Mouse (Mus musculus): ENCODE results near the gene Naa80. TPM values are rescaled to one million over a fixed set of nuclear protein-coding genes. Genes with fewer than 3 reads are reported as not detected.
"Not testable (repeated sequence)": the region's sequence is repeated elsewhere in the genome, so short reads cannot be mapped to it uniquely, and the experiment has no call there.

Gene Naa80
- polyA plus RNA-seq, 1 experiment from 2014 or later = 17.6 TPM

GRCm38 (mm10) chr9:107553541-107554318 lies 25.0 kb upstream of the Naa80 start:
- Histone ChIP-seq H3K27me3 (ENCODE audit: low read depth, poor library complexity, severe bottlenecking) (peaks cover 50% of the 10 kb centered on the region), H3K4me1 (peaks cover 69% of the 10 kb centered on the region), H3K9me3 (replicated peaks) (no peaks in the 10 kb centered on the region), H3K36me3 (peaks cover 24% of the 10 kb centered on the region), H3K27ac (replicated peaks) (peak overlapping the region; percentile 96), H3K4me3 (peak overlapping the region; percentile 88)
- 9% methylated on average over 37 of the region's 37 CpGs for WGBS
- no peak for DNase-seq (ENCODE audit: low spot score)

- under 1% methylated on average over 53 of the region's 53 CpGs for WGBS
- Histone ChIP-seq H3K4me3 (peak overlapping the region; percentile 88), H3K4me1 (peaks cover 69% of the 10 kb centered on the region)
These were observed 24.3 kb upstream of the Naa80 start for GRCm38 (mm10) chr9:107554319-107554825.

GRCm38 (mm10) chr9:107555031-107555457 lies 23.6 kb upstream of the Naa80 start:
- no peak for DNase-seq (ENCODE audit: low spot score)
- H3K9me3 ChIP-seq (replicated peaks) = no peaks in the 10 kb centered on the region
- H3K4me1 ChIP-seq = peaks cover 65% of the 10 kb centered on the region
- peaks cover 38% of the 10 kb centered on the region for H3K36me3 ChIP-seq
- H3K27ac ChIP-seq (replicated peaks) = peak overlapping the region; percentile 96
- under 1% methylated on average over 23 of the region's 23 CpGs for WGBS
- peaks cover 36% of the 10 kb centered on the region for H3K27me3 ChIP-seq (ENCODE audit: low read depth, poor library complexity, severe bottlenecking)
- peak overlapping the region; percentile 88 for H3K4me3 ChIP-seq

More at GRCm38 (mm10) chr9:107554319-107554825, 24.3 kb upstream of the Naa80 start:
- H3K27ac ChIP-seq (replicated peaks) = peak overlapping the region; percentile 96
- peak; percentile 98 for DNase-seq (ENCODE audit: low spot score)
- peaks cover 31% of the 10 kb centered on the region for H3K36me3 ChIP-seq
- peaks cover 43% of the 10 kb centered on the region for H3K27me3 ChIP-seq (ENCODE audit: low read depth, poor library complexity, severe bottlenecking)
- H3K9me3 ChIP-seq (replicated peaks) = no peaks in the 10 kb centered on the region

GRCm38 (mm10) chr9:107555701-107556100 lies 23.0 kb upstream of the Naa80 start:
- DNase-seq (ENCODE audit: low spot score) = no peak
- H3K9me3 ChIP-seq (replicated peaks) = no peaks in the 10 kb centered on the region
- H3K4me1 ChIP-seq = peaks cover 59% of the 10 kb centered on the region
- peak overlapping the region; percentile 96 for H3K27ac ChIP-seq (replicated peaks)
- H3K36me3 ChIP-seq = peaks cover 44% of the 10 kb centered on the region
- H3K4me3 ChIP-seq = peak overlapping the region; percentile 88
- H3K27me3 ChIP-seq (ENCODE audit: low read depth, poor library complexity, severe bottlenecking) = peaks cover 30% of the 10 kb centered on the region
- 56% methylated on average over 2 of the region's 2 CpGs for WGBS

- H3K4me3 ChIP-seq = peak overlapping the region; percentile 88
- 85% methylated on average over 3 of the region's 3 CpGs for WGBS
- no peaks in the 10 kb centered on the region for H3K9me3 ChIP-seq (replicated peaks)
- peaks cover 51% of the 10 kb centered on the region for H3K36me3 ChIP-seq
- peaks cover 52% of the 10 kb centered on the region for H3K4me1 ChIP-seq
- no peak for DNase-seq (ENCODE audit: low spot score)
- no peak overlapping the region for H3K27ac ChIP-seq (replicated peaks)
- peaks cover 23% of the 10 kb centered on the region for H3K27me3 ChIP-seq (ENCODE audit: low read depth, poor library complexity, severe bottlenecking)
These were observed 22.3 kb upstream of the Naa80 start for GRCm38 (mm10) chr9:107556346-107556745.

GRCm38 (mm10) chr9:107563029-107563581 lies 15.6 kb upstream of the Naa80 start, which contains the start of gene Tusc2:
Tusc2 (plus strand) TSS chr9:107563255.
- Histone ChIP-seq H3K36me3 (peaks cover 71% of the 10 kb centered on the region), H3K27ac (replicated peaks) (peak within 1 kb of the TSS; percentile 87), H3K9me3 (replicated peaks) (no peaks in the 10 kb centered on the region), H3K4me3 (peak within 1 kb of the TSS; percentile 95), H3K27me3 (ENCODE audit: low read depth, poor library complexity, severe bottlenecking) (no peaks in the 10 kb centered on the region), H3K4me1 (peaks cover 58% of the 10 kb centered on the region)
- peak; percentile 95 for DNase-seq (ENCODE audit: low spot score)
- WGBS = under 1% methylated on average over 46 of the region's 46 CpGs

- peaks cover 52% of the 10 kb centered on the region for H3K36me3 ChIP-seq
- peak overlapping the region; percentile 95; the same call in 1 of the 2 replicates for H3K4me3 ChIP-seq
- H3K4me1 ChIP-seq = peaks cover 73% of the 10 kb centered on the region
- H3K27me3 ChIP-seq (ENCODE audit: low read depth, poor library complexity, severe bottlenecking); H3K27ac ChIP-seq (replicated peaks); DNase-seq (ENCODE audit: low spot score); H3K9me3 ChIP-seq (replicated peaks): not testable (repeated sequence)
- WGBS = 52% methylated on average over 5 of the region's 5 CpGs
These were observed 13.1 kb upstream of the Naa80 start for GRCm38 (mm10) chr9:107565556-107565955.

- peak; percentile 81 for DNase-seq (ENCODE audit: low spot score)
- WGBS = 61% methylated on average over 15 of the region's 15 CpGs
- Histone ChIP-seq H3K4me3 (peak overlapping the region; percentile 95; the same call in 1 of the 2 replicates), H3K9me3 (replicated peaks) (no peaks in the 10 kb centered on the region), H3K27ac (replicated peaks) (no peak overlapping the region), H3K27me3 (ENCODE audit: low read depth, poor library complexity, severe bottlenecking) (no peaks in the 10 kb centered on the region), H3K4me1 (peaks cover 79% of the 10 kb centered on the region), H3K36me3 (peaks cover 52% of the 10 kb centered on the region)
These were observed 12.5 kb upstream of the Naa80 start for GRCm38 (mm10) chr9:107566041-107566709.

- Histone ChIP-seq H3K4me1 (peaks cover 85% of the 10 kb centered on the region), H3K27me3 (ENCODE audit: low read depth, poor library complexity, severe bottlenecking) (no peaks in the 10 kb centered on the region), H3K4me3 (peak overlapping the region; percentile 89; the same call in 1 of the 2 replicates), H3K27ac (replicated peaks) (0 out of 2 replicates have a peak overlapping the region, but pooled peaks have one; percentile 98), H3K36me3 (peaks cover 52% of the 10 kb centered on the region), H3K9me3 (replicated peaks) (no peaks in the 10 kb centered on the region)
- WGBS = 59% methylated on average over 3 of the region's 3 CpGs
- DNase-seq (ENCODE audit: low spot score) = no peak
These were observed 11.8 kb upstream of the Naa80 start for GRCm38 (mm10) chr9:107566855-107567254.

GRCm38 (mm10) chr9:107567702-107568319 lies 10.9 kb upstream of the Naa80 start, which contains the start of gene Hyal2:
Hyal2 (plus strand) TSS chr9:107567945.
- Histone ChIP-seq H3K27me3 (ENCODE audit: low read depth, poor library complexity, severe bottlenecking) (no peaks in the 10 kb centered on the region), H3K27ac (replicated peaks) (peak within 1 kb of the TSS; percentile 98), H3K9me3 (replicated peaks) (no peaks in the 10 kb centered on the region), H3K36me3 (peaks cover 54% of the 10 kb centered on the region), H3K4me1 (peaks cover 84% of the 10 kb centered on the region), H3K4me3 (peak within 1 kb of the TSS; percentile 89)
- peak; percentile 31 for DNase-seq (ENCODE audit: low spot score)
- WGBS = 3% methylated on average over 18 of the region's 18 CpGs

GRCm38 (mm10) chr9:107568331-107569261 lies 10.1 kb upstream of the Naa80 start:
- Histone ChIP-seq H3K27ac (replicated peaks) (peak overlapping the region; percentile 98), H3K4me3 (peak overlapping the region; percentile 89), H3K36me3 (peaks cover 62% of the 10 kb centered on the region), H3K4me1 (peaks cover 76% of the 10 kb centered on the region), H3K9me3 (replicated peaks) (0 out of 2 replicates have a peak, but pooled peaks cover 4% of the 10 kb centered on the region), H3K27me3 (ENCODE audit: low read depth, poor library complexity, severe bottlenecking) (no peaks in the 10 kb centered on the region)
- WGBS = under 1% methylated on average over 41 of the region's 41 CpGs
- peak; percentile 90 for DNase-seq (ENCODE audit: low spot score)
